Mouse (Mus musculus) spleen, embryonic (tissue): Measurements from ENCODE around the gene Plxna2.

Experiments
- CTCF ChIA-PET: fragments of 350-600 bp; sonication (Branson Sonifier 250); formaldehyde crosslinking; loops from one replicate; lab custom pipeline; 2022; lab: Charles Lee

The Plxna2 gene

DNA sequence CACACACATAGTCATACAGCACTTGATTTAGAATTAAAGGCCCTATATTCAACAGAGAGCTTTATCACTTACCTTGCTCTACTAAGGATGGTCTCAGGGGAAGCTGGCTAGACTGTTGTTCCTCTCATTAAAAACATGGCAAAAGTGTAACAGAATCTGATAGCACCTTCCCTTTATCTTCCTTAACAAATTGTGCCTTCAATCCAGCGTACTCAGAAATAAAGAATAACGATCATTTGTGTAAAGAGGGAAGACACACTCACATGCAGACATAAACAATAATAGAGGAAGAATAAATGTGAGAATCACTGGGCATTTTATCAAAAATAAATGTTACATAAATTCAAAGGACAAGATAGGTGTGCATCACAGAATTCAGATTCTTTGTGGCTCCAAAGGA is at the start of gene Plxna2:
Gene Plxna2, plus strand, starts transcription at position 301 of the 400 bp plus-strand sequence.
- CTCF ChIA-PET = no interaction called here

DNA sequence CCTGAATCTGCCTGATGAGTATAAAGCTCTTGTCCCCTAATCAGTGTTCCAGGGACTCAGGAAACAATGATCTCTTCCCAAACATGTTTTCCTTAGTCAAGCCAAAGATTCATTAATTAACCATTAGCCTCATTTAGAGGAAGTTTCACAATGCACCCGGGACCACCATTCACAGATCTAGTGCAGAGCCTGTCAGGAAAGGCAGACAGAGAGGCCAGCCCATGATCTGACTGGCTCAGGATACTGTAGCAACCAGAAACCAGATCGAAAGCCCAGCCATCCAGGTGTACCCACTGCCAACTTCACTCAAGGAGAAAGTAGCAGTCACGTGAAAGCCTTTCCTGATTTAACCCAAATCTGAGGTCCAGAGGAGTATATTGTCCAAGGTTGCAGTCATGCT is 44.1 kb upstream of the Plxna2 start:
- CTCF ChIA-PET = no interaction called here

DNA sequence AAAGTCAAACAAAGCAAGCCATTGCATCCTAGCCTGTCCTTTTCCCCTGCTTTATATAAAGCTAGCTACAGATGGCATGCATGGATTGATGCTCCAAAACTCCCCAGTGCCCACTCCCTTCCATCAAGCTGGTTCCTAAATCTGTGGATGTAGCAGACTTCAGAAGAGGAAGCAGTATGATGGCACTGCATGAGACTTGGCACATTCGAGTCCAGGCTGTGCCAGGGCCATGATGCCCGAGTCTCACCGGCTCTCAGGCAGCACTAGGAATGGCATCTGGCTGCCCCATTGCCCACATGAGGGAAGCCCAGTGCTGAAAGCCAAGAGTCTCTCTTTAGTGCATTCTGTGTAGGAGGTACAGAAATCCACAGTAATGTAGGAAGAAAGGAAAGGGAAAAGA is 39.7 kb upstream of the Plxna2 start:
- CTCF ChIA-PET = no interaction called here

DNA sequence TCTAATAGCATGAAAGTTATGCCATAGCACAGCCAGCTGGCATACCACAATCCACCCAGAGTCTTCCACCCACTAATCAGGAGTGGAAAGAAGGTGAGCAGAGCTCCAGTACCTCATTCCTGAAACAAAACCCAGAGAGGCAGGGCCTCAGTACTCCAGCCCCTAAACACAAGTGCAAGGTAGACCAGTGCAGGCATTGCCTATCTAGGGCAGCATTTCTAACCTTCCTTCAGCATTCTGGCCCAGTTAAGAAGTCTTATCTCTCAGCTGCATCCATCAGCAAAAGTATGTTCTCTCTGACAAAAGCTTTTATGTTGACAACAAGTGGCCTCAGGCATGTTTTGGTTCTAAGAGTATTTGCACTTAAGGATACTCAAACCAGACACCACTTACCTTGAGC is 37.5 kb upstream of the Plxna2 start:
- CTCF ChIA-PET = no interaction called here

DNA sequence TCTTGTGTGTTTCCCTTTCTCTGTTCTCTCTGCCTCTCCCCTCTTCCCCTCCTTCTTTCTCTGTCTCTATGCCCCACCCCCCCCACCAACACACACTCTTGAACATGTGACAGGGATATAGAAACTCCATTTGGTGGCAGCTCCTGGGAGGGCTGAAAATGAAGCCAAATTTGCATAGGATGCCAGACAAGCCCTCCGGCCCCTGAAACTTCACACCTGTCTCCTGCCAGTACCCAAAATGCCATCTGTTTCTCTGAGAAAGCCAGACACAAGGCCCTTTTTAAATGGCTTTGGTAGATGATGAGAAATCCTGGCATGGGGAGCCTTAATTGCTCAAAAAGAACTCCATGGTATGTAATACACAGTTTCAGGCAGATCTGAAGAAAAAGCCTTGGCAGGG is 31.3 kb upstream of the Plxna2 start:
- CTCF ChIA-PET = no interaction called here

DNA sequence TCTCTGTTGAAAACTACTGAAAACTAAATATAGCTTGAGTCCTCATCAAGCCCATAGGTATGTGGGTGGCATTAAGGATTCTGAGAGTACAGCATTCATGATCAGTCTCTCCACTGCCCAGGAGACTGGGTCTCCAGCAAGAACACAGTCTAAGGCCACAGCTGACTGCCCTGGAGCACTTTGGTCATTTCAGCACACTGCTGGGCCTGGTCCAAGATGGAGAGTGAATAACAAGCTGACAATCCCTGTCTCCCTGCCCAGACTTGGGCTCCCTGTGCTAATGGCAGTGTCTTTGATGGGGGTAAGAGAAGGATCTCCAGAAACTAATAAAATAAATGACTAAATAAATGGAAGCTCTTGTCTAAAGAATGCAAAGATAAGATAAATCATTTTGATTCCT is 30.5 kb upstream of the Plxna2 start:
- CTCF ChIA-PET = no interaction called here

DNA sequence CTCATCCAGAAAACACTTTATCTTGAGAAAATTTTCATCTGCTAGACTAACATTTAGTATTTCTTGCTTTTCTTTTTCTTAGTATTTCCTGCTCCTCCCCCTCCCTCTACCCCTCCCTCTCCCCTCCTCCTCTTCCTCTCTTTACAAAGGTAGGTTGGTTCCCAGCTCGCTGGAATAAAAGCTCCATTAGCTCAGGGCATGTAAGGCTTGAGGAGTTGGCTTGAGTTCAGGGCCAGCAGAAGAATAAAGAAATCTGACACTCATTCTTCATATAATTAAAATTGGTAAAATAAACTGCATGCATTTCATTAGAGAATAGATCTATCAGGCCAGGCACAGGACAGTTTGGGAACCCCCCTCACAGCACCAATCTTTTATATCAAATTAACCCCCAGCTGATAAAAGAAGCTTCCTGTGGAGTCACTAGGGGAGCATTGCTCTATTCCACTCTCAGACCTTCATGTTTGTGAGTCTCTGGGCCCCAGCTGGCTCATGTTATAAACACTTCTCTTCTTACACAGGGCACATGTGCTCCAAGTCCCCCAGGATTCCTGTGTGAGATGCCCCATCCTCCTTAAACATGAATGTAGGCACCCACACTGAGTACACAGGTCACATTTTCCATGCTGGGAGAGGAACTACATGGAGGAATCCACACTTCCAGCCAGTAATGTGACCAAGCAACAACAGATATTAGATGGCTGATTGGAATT is 29.9 kb upstream of the Plxna2 start:
- CTCF ChIA-PET = no interaction called here

DNA sequence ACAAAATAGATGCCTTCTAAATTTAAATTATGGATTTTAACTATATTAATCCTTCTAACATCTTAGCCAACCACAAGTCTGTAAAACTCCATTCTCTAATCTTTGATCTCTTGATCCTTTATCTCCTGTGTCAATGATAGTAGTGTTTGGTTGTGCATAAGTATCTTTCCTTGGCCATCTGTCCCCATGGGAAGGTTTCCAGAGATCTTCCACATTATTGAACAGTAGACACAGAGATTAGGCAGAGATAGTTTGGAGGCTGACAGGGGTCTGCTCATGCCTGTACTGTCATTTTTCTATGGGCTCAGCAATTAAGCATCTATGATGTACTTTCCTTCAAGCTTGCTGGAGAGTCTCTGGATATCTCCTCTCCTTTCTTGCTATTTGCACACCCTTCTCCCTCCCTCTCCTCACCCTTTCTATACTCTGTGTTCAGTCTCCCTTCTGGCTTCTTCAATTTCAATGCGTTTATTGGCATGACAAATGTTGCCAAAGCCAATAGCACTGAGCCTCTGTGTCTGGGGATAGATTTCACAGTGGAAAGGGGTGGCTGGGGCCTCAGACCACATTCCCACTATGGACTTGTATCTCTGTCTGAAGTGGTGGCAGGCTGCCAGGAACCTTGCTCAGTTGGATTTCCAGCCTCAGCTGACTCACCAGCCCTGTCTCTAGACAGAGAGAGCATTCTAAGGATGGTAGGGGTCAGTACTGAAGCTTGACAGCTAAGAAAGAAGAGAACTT is 29.1 kb upstream of the Plxna2 start:
- CTCF ChIA-PET = no interaction called here

DNA sequence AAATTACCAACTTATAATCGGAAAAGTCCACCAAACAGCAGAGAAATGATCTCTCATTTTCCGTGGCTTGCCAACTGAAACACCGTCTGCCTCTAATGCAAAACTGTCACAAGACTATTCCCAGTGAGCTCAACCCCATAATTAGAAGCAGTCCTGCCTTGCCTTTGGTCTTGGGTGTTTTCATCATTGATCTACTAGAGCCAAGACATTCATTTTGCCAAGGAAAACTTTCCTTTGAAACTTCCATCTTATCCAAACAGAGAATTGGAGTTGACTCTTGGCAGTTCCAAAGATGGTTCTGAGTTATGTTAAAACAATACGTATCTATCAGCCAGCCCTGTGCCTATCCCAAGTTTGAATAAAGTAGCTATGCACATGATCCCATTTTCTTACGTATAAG is 24.9 kb upstream of the Plxna2 start:
- CTCF ChIA-PET = no interaction called here

DNA sequence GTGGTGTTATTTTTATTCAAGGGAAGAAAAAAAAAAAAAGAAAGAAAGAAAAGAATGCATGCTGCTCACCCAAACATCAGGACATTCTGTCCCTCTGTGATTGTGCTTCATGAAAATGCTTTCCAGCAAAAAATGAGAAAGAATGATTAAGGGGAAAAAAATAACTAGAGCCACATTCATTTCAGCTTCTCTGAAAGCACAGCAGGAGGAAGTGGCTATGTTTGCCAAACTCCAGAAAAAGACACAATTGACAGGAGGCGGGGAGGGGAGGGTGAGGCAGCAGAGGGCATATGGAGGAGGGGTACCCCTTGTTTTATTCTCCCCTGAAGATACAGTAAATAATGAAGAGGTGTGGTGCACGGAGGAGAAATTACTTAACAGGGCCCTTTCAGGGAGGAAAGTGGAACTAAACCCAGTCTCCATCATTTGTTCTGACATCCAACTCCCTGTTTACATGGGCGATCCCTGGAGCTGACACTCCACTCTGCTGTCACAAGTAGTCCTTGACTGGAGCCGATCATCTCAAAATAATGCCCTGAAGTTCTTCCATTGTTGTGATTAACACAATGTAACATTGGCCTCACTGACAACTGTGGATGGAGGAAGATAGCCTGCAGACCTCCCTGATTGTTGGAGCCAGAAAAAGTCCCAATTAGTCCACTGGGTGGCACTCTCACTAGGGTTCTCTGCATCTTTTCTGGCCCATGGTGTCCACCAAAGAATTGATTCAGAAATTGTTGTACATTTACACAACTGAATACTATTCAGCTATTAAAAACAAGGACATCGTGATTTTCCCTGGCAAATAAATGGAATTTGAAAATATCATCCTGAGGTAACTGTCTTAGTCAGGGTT is 10.4 kb upstream of the Plxna2 start:
- CTCF ChIA-PET = no interaction called here

DNA sequence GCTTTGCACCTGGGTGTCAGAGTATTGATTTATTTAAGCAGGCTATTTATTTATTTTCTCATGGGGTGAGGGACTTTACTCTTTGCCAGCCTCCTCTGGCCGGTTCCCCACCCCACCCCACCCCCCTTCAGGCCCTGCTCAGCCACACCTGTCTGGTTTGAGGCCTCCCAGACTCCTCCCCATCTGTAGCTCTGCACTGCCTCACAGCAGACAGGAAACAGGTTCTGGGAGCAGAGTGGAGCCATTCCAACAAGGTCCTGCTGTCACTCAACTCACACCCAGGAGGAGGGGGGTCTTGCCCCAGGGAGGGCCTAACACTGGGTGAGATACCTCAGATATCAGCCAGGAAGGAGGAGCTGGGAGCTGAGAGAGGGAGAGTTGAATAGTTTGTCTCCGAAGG is 7.5 kb upstream of the Plxna2 start:
- CTCF ChIA-PET = no interaction called here

DNA sequence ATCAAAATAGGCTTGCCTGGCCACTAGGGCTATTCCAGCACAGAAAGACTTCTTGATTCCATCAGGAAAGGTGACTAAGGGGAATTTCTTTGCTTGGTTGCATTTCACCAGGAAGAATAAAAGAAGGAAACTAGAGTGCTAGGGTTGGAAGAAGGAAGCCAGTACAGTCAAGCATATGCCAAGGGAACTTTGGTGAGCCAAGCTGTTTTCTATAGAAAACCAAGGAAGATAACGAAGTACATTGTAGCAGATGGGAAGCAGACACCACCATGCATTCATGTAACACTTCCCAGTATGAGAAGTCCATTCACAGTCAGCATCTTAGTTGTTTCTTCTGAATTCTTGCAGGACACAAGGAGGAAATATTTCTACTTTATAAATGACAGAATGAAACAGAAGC is 5.4 kb upstream of the Plxna2 start:
- CTCF ChIA-PET = no interaction called here

DNA sequence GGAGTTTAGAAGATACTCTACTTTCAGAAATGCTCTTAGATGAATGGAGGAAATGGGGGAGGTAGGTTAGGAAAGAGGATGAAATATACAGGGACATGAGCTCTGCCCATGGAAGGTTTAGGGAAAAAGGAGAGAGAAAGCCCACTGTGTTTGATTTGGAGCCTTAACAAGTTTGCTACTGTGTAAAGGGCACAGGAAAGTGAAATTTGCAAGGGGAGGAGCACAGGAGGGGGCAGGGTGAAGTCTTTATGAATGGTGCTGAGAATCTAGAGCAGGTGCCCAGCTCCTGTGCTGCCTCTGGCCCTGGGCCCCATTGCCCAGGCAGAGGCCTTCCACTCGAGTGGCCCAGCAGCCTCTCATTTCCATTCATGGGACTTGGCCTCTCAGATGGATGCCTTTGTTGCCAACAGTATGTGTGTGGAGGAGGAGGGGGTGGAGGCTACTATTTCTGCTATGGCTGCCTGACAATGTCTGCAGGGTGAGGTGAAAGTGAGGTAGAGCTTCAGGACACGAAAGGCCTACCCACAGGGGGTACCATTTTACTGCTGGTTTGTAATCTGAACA is 4.7 kb upstream of the Plxna2 start:
- CTCF ChIA-PET = no interaction called here

DNA sequence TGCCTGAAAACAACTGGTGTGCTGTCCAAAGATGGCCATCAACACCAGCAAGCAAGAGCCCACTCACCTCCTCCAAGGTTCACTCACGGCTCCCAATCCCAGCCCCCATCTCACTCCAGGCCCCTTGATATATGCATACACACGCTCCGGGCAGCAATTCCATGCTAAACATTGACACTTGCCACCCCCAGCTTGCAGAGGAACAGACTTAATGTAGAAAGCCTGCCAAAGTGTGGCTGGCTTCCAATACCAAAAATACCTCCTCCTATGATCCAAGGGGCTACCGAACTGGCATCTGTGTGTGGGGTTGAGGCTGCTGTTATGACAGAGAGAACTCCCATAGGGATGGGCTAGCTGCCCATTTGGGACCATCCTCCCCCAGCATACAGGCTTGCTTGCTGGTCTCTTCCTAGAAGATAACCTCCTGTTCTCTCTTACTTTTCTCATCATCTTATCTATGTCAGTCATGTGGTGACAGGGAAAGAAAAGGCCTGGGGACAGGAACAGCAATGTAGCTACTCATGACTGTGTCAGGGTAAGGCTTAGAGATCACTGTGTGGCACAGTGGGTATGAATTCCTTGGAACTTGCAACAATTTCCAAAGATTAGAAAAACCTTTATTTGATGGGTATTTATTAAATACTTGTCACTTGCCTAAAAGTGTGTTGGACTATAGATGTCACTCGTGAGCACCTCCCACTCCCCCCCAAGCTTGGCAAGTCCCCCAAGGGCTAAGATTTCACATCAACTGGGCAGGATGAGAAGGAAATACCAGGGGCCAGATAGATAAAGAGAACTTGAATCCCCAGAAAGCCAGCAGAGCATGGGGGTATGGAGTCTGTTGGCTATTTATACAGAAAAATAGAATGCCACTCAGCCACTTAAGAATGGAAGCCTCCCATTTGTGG is 3.8 kb upstream of the Plxna2 start:
- CTCF ChIA-PET = no interaction called here

DNA sequence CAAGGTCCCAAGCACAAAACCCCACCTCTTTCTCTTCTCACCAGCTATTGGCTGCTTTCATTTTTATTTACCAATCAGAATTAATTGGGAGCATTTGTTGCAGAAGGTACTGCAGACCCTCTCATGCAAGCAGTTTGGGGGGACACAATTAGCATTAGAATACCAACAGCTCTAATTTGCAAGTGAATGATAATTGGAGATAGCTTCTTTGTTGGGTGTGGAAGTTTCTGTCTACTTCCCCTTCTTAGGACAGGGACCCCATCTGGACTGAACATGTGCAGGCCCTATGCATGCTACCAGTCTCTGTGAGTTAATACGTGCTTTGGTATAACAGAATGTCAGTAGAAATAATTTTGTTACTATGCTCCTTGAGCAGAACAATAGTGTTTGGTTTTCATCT is 1.9 kb upstream of the Plxna2 start:
- CTCF ChIA-PET = no interaction called here

DNA sequence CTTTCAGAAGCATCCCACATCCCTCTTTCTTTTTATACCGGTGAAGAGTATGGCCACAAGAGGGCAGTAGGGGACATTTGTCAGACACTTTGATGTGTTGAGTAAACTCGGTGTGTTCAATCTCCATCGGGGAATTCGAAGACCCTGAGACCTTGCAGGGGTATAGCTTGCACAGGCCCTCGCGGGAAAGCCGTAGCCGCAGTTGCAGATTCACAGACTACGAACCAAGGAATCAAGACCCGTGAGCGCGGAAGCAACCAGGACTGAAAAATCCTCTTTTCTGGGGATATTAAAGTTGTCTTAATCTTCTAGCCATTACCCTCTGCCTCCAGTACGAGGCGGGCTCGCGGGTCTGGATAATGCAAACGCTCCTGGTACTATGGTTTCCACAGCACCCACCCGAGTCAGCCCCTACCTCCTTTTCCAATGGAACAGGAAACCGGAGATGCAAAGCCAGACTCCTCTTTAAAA is 858 bp downstream of the Plxna2 start:
- CTCF ChIA-PET = no interaction called here

DNA sequence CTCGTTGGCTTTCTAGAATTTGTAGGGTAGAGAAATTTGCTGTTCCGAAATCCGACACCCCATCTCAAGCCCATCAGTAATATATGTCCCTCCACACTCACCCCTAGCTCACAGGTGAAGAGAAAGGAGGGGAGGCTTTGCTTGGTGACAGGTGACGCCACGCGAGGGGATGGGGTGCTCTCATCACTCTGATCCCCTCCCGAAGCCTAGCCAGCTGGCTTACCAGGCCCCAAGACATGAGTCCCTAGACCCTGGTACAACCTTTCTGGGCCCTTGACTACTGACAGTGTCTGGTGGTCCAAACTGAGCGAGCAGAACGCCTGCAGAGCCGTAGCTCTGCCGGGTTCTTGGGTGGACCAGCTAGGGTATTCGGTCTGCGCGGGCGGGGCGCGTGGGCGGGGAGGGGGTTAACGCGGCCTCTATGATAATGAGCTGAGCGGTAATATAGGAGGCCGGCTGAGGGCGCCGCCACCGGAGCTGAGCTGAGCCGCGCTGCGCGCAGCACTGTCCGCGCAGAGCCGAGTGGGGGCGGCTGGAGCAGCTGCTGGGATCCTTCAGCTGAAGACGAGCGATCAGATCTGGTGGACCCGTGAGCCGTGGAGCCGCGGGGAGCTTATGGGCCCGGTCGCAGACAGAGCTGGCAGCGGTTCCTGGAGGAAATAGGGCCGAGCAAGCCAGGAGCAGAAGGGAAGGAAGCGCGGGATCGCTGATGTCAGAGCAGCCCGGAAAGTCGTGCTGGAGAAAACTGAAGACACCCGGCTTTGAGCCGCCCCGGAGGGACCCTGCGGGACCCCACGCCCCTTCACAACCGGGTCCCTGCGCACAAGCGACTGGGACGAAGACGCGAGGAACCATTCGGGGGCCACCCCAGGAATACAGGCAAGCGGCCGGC is 1.6 kb downstream of the Plxna2 start:
- CTCF ChIA-PET = no interaction called here

DNA sequence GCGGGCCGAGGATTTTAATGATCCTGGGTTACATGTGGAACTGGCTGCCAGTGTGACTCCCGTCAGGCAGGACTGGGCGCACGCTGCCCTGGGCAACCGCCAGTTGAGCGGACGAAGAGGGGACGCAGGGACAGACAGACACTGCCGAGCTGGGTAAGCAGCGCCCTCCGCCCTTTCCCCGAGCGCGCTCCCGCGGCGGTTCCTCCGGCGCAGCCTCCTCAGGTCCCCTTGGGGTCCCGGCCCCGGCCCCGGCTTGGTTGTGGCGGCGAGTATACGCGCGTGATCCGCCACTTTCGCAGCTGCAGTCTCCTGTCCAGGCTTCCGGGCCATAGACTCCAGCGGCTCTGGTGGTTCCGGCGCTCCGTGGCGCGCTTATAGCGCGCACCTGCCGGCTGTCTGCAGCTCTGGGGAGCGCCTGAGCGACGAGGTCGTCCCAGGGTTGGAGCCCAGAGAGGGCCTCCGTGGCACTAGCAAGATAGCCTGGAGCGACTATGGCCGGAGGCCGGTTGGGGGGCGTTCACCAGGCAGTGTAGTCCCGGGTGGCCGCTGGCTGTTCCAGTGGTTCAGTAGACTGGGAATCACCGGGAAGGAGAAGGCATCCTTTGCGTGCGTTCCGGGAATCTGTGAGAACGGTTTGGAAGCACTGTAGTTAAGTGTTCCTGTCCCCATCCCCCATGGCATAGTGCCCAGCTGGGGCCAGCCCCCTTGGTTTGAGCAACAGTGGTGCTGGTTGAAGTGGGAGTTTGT is 2.4 kb downstream of the Plxna2 start:
- CTCF ChIA-PET = no interaction called here

DNA sequence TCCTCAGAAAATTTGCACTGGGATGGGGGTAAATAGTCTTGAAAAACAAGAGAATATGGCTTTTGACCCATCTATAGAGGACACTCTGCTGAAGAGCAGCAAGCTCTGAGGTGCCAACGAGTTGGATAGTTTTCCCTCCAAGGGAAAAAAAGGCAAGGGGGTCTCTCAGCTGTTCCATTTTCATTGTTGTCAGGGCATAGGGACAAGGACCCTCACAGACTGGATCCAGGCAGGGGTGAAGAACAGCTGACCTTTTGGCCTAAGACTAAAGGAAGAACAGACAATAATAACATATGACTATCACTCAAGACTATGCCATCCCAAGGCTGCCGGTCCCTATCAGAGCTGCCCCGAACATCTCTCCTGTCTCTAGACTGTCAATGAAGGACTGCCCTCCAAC is 4.2 kb downstream of the Plxna2 start:
- CTCF ChIA-PET = no interaction called here
